Mouse (Mus musculus) hindbrain, embryonic 14.5 days (tissue): ENCODE measurements at regions not wholly inside any gene's neighbourhood (a gene's known extent, or its start where the extent isn't known, plus 50 kb on each side); places are given as distances from the start of the nearest gene placed in this dataset.
A peak's percentile ranks its signal among the peaks of the same experiment; 100 is the strongest.

Experiments used
- ATAC-seq: fragments of 200-750 bp; cut with Nextera tagmentation; 2 replicates; pipeline ENCODE4 v1.8.0; 2017; ENCODE audit warnings: moderate number of reproducible peaks, mild to moderate bottlenecking, moderate TSS enrichment, moderate library complexity; ENCODE audit not compliant: low FRiP score
- DNase-seq: peaks from one replicate; pipeline ENCODE4 v3.0.0-alpha.2; 2015; ENCODE audit warnings: low spot score
- H3K27ac ChIP-seq: fragments of 300-500 bp; sonication (generic); 2 replicates; pipeline ENCODE4 v1.5.1; 2014; ENCODE audit warnings: mild to moderate bottlenecking, moderate library complexity
- H3K27me3 ChIP-seq: fragments of 300-500 bp; sonication (generic); 2 replicates; pipeline ENCODE4 v1.6.1; 2014; ENCODE audit warnings: mild to moderate bottlenecking, low read length, mixed read lengths; ENCODE audit not compliant: control insufficient read depth, insufficient read depth
- H3K36me3 ChIP-seq: fragments of 300-500 bp; sonication (generic); replicated peaks from 2 replicates; pipeline ENCODE4 v1.6.1; 2014; ENCODE audit not compliant: control insufficient read depth, insufficient read depth
- H3K4me1 ChIP-seq: fragments of 300-500 bp; sonication (generic); replicated peaks from 2 replicates; pipeline ENCODE4 v1.6.1; 2014; ENCODE audit warnings: antibody characterized with exemption, low read length, mixed read lengths; ENCODE audit not compliant: control insufficient read depth, insufficient read depth
- H3K4me2 ChIP-seq: fragments of 300-500 bp; sonication (generic); replicated peaks from 2 replicates; pipeline ENCODE4 v1.6.1; 2014; ENCODE audit warnings: mild to moderate bottlenecking, moderate library complexity
- H3K4me3 ChIP-seq: fragments of 300-500 bp; sonication (generic); replicated peaks from 2 replicates; pipeline ENCODE4 v1.5.1; 2014; ENCODE audit warnings: mild to moderate bottlenecking, low read length
- H3K9ac ChIP-seq: fragments of 300-500 bp; sonication (generic); 2 replicates; pipeline ENCODE4 v1.6.1; 2014
- H3K9me3 ChIP-seq: fragments of 300-500 bp; sonication (generic); 2 replicates; pipeline ENCODE4 v1.6.1; 2016; ENCODE audit warnings: low read length; ENCODE audit not compliant: control insufficient read depth
- whole genome bisulfite sequencing: fragments of 180-500 bp; shearing (Covaris S2); extraction: QIAGEN DNeasy Blood & Tissue Kit; methylation state at CpG from one replicate; pipeline ENCODE4 v1.1.7; 2014; 5-methylcytosine and 5-hydroxymethylcytosine counted together

DNA sequence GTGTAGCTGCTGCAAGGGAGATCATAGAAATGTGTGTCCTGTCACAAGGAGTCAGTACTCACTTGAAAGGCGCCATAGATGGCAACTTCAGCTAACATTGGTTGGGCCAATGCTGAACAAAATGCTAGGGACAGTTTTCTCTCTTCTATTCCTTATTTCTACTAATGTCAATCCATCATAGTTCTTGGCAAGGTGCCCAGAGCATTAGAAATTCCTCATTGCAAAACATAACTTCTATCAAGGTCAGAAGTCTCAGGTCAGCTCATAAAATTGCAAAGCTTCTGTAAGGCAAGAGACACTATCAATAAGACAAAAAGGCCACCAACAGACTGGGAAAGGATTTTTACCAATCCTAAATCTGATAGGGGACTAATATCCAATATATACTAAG is 106.3 kb downstream of the D1Ertd622e start:
- H3K9ac ChIP-seq = no peak overlapping the region
- H3K4me3 ChIP-seq = no peak overlapping the region
- DNase-seq = no peak
- no peak overlapping the region for H3K4me2 ChIP-seq
- H3K27me3 ChIP-seq = no peaks in the 10 kb centered on the region
- no peaks in the 10 kb centered on the region for H3K36me3 ChIP-seq
- no peaks in the 10 kb centered on the region for H3K9me3 ChIP-seq
- no peak for ATAC-seq
- H3K4me1 ChIP-seq = 0 out of 2 replicates have a peak, but pooled peaks cover 3% of the 10 kb centered on the region
- 95% methylated on average over 1 of the region's 1 CpGs for WGBS
- H3K27ac ChIP-seq = no peak overlapping the region

- Histone ChIP-seq H3K4me1 (0 out of 2 replicates have a peak, but pooled peaks cover 3% of the 10 kb centered on the region), H3K36me3 (no peaks in the 10 kb centered on the region), H3K9ac (no peak overlapping the region), H3K4me3 (no peak overlapping the region), H3K27me3 (no peaks in the 10 kb centered on the region), H3K27ac (no peak overlapping the region), H3K9me3 (no peaks in the 10 kb centered on the region), H3K4me2 (no peak overlapping the region)
- 78% methylated on average over 6 of the region's 6 CpGs for WGBS
- DNase-seq (no peak), ATAC-seq (no peak)
These were observed 106.8 kb downstream of the D1Ertd622e start for GRCm38 (mm10) chr1:97554936-97555564.

DNA sequence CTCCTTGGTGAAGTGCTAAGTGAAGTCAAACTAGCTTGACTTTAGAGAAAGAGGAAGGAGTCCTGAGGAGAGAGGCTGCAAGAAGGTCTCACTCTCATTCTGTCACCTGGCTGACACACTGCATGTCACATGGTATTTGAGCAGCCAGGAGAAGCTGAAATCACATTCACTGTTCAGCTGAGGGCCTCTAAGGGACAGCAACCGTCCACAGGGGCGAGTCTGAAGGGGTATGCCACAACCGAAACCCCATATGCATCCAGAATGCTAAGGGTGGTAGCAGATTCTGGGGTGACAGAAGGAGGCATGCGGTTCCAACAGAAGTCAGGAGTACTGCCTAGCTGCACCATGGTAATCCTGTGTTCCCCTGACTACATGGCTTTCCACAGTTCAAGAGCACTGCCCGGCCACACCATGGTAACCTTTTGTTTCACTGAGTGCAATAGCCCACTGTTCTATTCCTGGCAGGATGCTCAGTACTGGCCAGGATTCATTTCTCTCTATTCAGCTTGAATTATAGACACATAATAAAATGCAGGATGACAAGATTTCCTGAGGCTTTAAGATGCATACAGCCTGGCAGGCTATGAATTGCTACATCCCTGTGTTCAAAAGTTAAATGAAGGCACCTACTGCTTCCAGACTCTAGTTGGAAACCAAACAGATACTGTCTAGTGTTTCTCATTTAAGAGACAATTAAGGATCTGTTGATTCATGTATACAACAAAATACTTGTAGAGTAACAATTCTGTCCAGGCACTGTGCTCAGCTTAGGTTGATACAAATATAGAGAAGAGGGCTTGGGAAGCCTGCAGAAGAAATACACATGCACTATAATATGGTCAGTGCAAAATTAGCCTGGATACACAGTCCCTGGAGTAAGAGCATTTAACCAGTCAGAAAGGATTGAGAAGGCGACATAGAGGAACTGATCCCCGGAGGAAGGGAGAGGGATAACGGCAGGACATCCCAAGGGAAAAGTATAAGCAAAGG is 108.1 kb downstream of the D1Ertd622e start:
- 60% methylated on average over 8 of the region's 8 CpGs for WGBS
- Histone ChIP-seq H3K27me3 (no peaks in the 10 kb centered on the region), H3K4me2 (no peak overlapping the region), H3K4me3 (no peak overlapping the region), H3K27ac (peak overlapping the region; percentile 44; the same call in 1 of the 2 replicates), H3K9ac (no peak overlapping the region), H3K4me1 (0 out of 2 replicates have a peak, but pooled peaks cover 3% of the 10 kb centered on the region), H3K9me3 (no peaks in the 10 kb centered on the region), H3K36me3 (no peaks in the 10 kb centered on the region)
- peak; percentile 95 for ATAC-seq
- DNase-seq = peak; percentile 48

- no peak overlapping the region for H3K4me2 ChIP-seq
- H3K9me3 ChIP-seq = no peaks in the 10 kb centered on the region
- ATAC-seq (no peak), DNase-seq (no peak)
- H3K27ac ChIP-seq = peak overlapping the region; percentile 44; the same call in 1 of the 2 replicates
- no peaks in the 10 kb centered on the region for H3K36me3 ChIP-seq
- H3K4me1 ChIP-seq = 0 out of 2 replicates have a peak, but pooled peaks cover 3% of the 10 kb centered on the region
- H3K27me3 ChIP-seq = no peaks in the 10 kb centered on the region
- no peak overlapping the region for H3K4me3 ChIP-seq
- no peak overlapping the region for H3K9ac ChIP-seq
- 84% methylated on average over 2 of the region's 2 CpGs for WGBS
These were observed 109.0 kb downstream of the D1Ertd622e start for GRCm38 (mm10) chr1:97552886-97553285.

DNA sequence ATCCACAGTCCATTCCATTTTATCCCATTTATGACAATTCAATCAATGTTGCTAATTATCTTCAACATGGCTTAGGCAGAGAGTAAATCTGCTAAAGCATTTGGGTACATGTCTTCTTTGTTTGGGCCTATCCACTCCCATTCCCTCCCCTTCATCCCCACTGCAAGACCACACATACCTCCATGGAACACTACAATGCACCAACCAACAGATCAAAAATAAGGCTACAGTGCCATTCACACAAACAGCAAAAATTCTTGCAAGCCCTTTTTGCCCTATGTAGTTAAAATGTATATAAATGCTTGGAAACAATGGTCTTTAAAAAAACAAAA is 120.7 kb downstream of the D1Ertd622e start:
- peak overlapping the region; percentile 9; the same call in 1 of the 2 replicates for H3K27ac ChIP-seq
- no peak; the same call in 1 of the 2 replicates for ATAC-seq
- H3K4me2 ChIP-seq = no peak overlapping the region

GRCm38 (mm10) chr1:97540291-97541161 is 121.3 kb downstream of the D1Ertd622e start:
- Histone ChIP-seq H3K36me3 (no peaks in the 10 kb centered on the region), H3K9ac (no peak overlapping the region), H3K9me3 (no peaks in the 10 kb centered on the region), H3K4me2 (no peak overlapping the region; the same call in 1 of the 2 replicates), H3K27ac (peak overlapping the region; percentile 34), H3K4me1 (peaks cover 3% of the 10 kb centered on the region; the same call in 1 of the 2 replicates), H3K27me3 (no peaks in the 10 kb centered on the region), H3K4me3 (no peak overlapping the region)
- ATAC-seq (peak; percentile 93), DNase-seq (peak; percentile 57)
- WGBS = 15% methylated on average over 16 of the region's 16 CpGs

More for the DNA sequence above, 120.7 kb downstream of the D1Ertd622e start:
- H3K9me3 ChIP-seq = no peaks in the 10 kb centered on the region
- H3K27me3 ChIP-seq = no peaks in the 10 kb centered on the region
- DNase-seq = no peak
- H3K36me3 ChIP-seq = no peaks in the 10 kb centered on the region
- H3K9ac ChIP-seq = no peak overlapping the region
- H3K4me1 ChIP-seq = peaks cover 3% of the 10 kb centered on the region; the same call in 1 of the 2 replicates
- H3K4me3 ChIP-seq = no peak overlapping the region

GRCm38 (mm10) chr1:97496915-97497314 is 165.0 kb downstream of the D1Ertd622e start:
- H3K27me3 ChIP-seq = no peaks in the 10 kb centered on the region
- WGBS = 79% methylated on average over 1 of the region's 1 CpGs
- H3K9me3 ChIP-seq = no peaks in the 10 kb centered on the region
- no peak overlapping the region for H3K4me3 ChIP-seq
- H3K4me2 ChIP-seq = no peak overlapping the region
- no peak overlapping the region for H3K27ac ChIP-seq
- no peak overlapping the region for H3K9ac ChIP-seq
- H3K4me1 ChIP-seq = no peaks in the 10 kb centered on the region
- H3K36me3 ChIP-seq = no peaks in the 10 kb centered on the region
- no peak for ATAC-seq
- DNase-seq = no peak

DNA sequence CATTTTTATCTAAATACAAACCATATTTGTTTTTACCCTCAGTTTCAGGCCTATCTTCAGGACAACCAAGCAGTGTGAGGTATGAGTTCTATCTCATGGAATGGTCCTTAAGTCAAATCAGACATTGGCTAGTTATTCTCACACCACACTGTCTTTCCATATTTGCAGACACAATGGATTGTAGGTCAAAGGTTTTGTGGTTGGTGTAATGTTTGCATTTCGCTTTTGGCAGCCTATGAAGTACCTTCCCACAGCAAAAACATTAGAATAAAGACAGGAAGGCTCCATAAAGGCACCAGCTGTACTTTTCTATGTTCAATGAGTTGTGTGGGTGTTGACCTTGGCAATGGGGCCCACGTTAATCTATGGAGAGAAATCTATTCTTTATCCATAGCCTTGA is 182.0 kb downstream of the D1Ertd622e start:
- Histone ChIP-seq H3K9me3 (no peaks in the 10 kb centered on the region), H3K9ac (no peak overlapping the region), H3K4me2 (no peak overlapping the region), H3K27me3 (no peaks in the 10 kb centered on the region), H3K36me3 (no peaks in the 10 kb centered on the region), H3K4me1 (no peaks in the 10 kb centered on the region), H3K27ac (no peak overlapping the region), H3K4me3 (no peak overlapping the region)
- WGBS = 76% methylated on average over 2 of the region's 2 CpGs
- no peak for DNase-seq
- no peak for ATAC-seq
